Mouse (Mus musculus) lung, embryonic 14.5 days (tissue): ENCODE measurements around the gene Olfr1442. TPM values are rescaled to one million over a fixed set of nuclear protein-coding genes. Genes with fewer than 3 reads are reported as not detected.
"Not testable (repeated sequence)": the region's sequence is repeated elsewhere in the genome, so short reads cannot be mapped to it uniquely, and the experiment has no call there.

Source experiments
- ATAC-seq: fragments of 200-750 bp; cut with Nextera tagmentation; 2 replicates; pipeline ENCODE4 v1.8.0; 2017; ENCODE audit warnings: mild to moderate bottlenecking, moderate TSS enrichment, moderate library complexity; ENCODE audit not compliant: insufficient read depth
- DNase-seq: peaks from one replicate; pipeline ENCODE4 v3.0.0-alpha.2; 2015
- H3K27ac ChIP-seq: fragments of 300-500 bp; sonication (generic); 2 replicates; pipeline ENCODE4 v1.5.1; 2014; ENCODE audit warnings: low read depth, mild to moderate bottlenecking, moderate library complexity
- H3K27me3 ChIP-seq: fragments of 300-500 bp; sonication (generic); 2 replicates; pipeline ENCODE4 v1.6.1; 2014; ENCODE audit warnings: low read length, control low read depth; ENCODE audit not compliant: insufficient read depth
- H3K36me3 ChIP-seq: fragments of 300-500 bp; sonication (generic); 2 replicates; pipeline ENCODE4 v1.6.1; 2014; ENCODE audit warnings: control low read depth; ENCODE audit not compliant: insufficient read depth
- H3K4me1 ChIP-seq: fragments of 300-500 bp; sonication (generic); 2 replicates; pipeline ENCODE4 v1.6.1; 2014; ENCODE audit warnings: antibody characterized with exemption, control low read depth; ENCODE audit not compliant: insufficient read depth
- H3K4me2 ChIP-seq: fragments of 300-500 bp; sonication (generic); 2 replicates; pipeline ENCODE4 v1.6.1; 2014; ENCODE audit warnings: mild to moderate bottlenecking
- H3K4me3 ChIP-seq: fragments of 300-500 bp; sonication (generic); 2 replicates; pipeline ENCODE4 v1.5.1; 2014; ENCODE audit warnings: low read depth, low read length
- H3K9ac ChIP-seq: fragments of 300-500 bp; sonication (generic); 2 replicates; pipeline ENCODE4 v1.6.1; 2014
- H3K9me3 ChIP-seq: fragments of 300-500 bp; sonication (generic); 2 replicates; pipeline ENCODE4 v1.6.1; 2016; ENCODE audit warnings: low read depth, low read length, control low read depth
- CTCF ChIP-seq: IDR thresholded peaks from 2 replicates; pipeline ENCODE4 v1.5.1; 2016; ENCODE audit warnings: antibody characterized with exemption, low read depth
- WGBS: fragments of 180-500 bp; shearing (Covaris S2); extraction: QIAGEN DNeasy Blood & Tissue Kit; methylation state at CpG from one replicate; pipeline ENCODE4 v1.1.7; 2014; 5-methylcytosine and 5-hydroxymethylcytosine counted together
- polyA plus RNA-seq: library from polyadenylated mRNA; unstranded; fragments of >200 nt; fragmentation: Nextera tagmentation; extraction: Ambion mirVana; gene quantifications from 2 replicates; pipeline ENCODE4 v1.2.1, GENCODE M21; 2014

Gene Olfr1442
- polyA plus RNA-seq, 1 experiment from 2014 or later = not detected

DNA sequence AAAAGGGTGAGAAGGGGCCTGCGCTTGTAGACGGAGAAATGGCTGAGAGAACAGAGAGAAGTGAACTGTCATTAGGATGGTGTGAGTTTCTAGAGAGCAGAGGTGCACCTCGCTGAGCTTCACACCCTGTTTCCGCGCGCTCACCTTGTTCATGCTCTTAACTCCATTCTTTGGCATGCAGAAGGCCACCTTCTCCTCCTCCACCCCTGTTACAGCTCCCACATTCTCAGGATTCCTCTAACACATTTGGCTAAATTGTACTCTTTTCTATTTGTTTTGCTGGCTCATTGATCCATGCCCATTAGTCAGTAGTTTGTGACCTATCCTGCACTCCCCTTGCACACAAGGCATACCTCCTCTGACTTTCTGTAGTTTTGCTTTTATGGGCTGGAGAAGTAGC, 49.0 kb downstream of the Olfr1442 start:
- Histone ChIP-seq H3K36me3 (no peaks in the 10 kb centered on the region), H3K4me1 (no peaks in the 10 kb centered on the region), H3K4me2 (no peak overlapping the region), H3K9me3 (no peaks in the 10 kb centered on the region), H3K4me3 (no peak overlapping the region), H3K27me3 (no peaks in the 10 kb centered on the region), H3K27ac (no peak overlapping the region), H3K9ac (no peak overlapping the region)
- WGBS = 70% methylated on average over 6 of the region's 6 CpGs
- no peak for TF ChIP-seq CTCF
- ATAC-seq (no peak), DNase-seq (no peak)

DNA sequence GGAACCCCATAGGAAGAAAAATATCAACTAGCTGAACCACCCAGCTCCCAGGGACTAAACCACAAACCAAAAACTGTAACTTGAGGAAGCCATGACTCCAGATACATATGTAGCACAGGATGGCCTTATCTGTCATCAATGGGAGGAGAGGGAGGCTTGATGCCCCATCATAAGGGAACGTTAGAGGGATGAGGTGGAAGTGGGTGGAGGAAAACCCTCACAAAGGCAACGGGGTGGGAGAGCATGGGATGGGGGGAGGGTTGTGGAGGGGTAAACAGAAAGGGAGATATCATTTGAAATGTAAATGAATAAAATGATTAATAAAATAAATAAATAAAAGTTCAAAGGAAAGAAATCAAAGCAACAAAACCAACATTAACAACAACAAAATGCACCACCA, 50.2 kb downstream of the Olfr1442 start:
- Histone ChIP-seq H3K9ac (no peak overlapping the region), H3K27me3 (no peaks in the 10 kb centered on the region), H3K36me3 (no peaks in the 10 kb centered on the region), H3K27ac (no peak overlapping the region), H3K9me3 (no peaks in the 10 kb centered on the region), H3K4me3 (no peak overlapping the region), H3K4me1 (no peaks in the 10 kb centered on the region), H3K4me2 (no peak overlapping the region)
- no peak for DNase-seq
- WGBS = 53% methylated on average over 2 of the region's 2 CpGs
- no peak for TF ChIP-seq CTCF
- no peak for ATAC-seq

DNA sequence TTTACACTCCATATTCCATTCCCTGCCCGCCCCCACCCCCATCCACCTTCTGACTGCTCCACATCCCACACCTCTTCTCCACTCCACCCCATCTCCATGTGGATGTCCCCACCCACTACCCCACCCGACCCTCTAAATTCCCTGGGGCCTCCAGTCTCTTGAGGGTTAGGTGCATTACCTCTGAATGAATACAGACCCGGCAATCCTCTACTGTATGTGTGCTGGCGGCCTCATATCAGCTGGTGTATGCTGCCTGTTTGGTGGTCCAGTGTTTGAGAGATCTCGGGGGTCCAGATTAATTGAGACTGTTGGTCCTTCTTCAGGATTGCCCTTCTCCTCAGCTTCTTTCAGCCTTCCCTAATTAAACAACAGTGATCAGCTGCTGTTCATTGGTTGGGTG, 50.7 kb downstream of the Olfr1442 start:
- not testable (repeated sequence) for ATAC-seq, H3K27me3 ChIP-seq
- WGBS = 85% methylated on average over 5 of the region's 5 CpGs

DNA sequence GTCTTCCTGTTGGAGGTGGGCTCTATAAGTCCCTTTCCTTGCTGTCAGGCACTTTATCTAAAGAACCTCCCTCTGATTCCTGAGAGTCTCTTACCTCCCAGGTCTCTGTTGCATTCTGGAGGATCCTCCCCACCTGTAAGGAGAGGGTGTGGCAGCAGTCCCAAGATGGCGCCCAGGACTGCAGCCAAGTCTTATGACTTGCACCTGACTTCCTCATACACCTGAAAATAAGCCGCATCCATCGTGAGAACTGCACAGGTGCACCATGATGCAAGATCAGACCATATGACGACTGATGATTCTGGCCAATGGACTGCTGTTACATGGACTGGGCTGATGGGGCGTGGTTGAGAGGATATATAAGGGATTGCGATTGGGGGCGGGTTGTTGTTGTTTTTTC, 51.4 kb downstream of the Olfr1442 start:
- not testable (repeated sequence) for H3K4me1 ChIP-seq, H3K27ac ChIP-seq, H3K36me3 ChIP-seq, H3K4me3 ChIP-seq, DNase-seq, H3K9ac ChIP-seq, H3K9me3 ChIP-seq, H3K27me3 ChIP-seq, ATAC-seq, H3K4me2 ChIP-seq
- 91% methylated on average over 7 of the region's 7 CpGs for WGBS

More for the DNA sequence above, 50.7 kb downstream of the Olfr1442 start:
- H3K36me3 ChIP-seq, H3K27ac ChIP-seq, H3K9me3 ChIP-seq, H3K4me1 ChIP-seq, DNase-seq, H3K4me3 ChIP-seq, H3K9ac ChIP-seq, H3K4me2 ChIP-seq: not testable (repeated sequence)

DNA sequence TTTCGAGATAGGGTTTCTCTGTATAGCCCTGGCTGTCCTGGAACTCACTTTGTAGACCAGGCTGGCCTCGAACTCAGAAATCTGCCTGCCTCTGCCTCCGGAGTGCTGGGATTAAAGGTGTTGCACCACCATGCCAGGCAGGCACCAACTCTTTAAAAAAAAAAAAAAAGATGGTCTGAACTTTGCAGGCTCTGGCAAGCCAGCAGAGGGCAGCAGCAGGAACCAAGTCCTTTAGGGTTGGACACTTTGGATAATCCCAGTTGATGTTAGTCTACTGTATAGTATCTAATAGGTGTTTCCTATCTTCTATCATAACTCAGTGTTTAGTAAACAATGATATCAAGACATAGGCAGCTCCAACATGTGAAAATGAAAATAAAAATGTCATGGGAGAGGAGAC, 52.1 kb downstream of the Olfr1442 start:
- Histone ChIP-seq H3K27ac (no peak overlapping the region), H3K4me2 (no peak overlapping the region), H3K36me3 (no peaks in the 10 kb centered on the region), H3K27me3 (no peaks in the 10 kb centered on the region), H3K9me3 (no peaks in the 10 kb centered on the region), H3K4me3 (no peak overlapping the region), H3K9ac (no peak overlapping the region), H3K4me1 (no peaks in the 10 kb centered on the region)
- WGBS = 68% methylated on average over 2 of the region's 3 CpGs
- TF ChIP-seq CTCF = no peak
- DNase-seq = peak; percentile 14
- no peak for ATAC-seq

DNA sequence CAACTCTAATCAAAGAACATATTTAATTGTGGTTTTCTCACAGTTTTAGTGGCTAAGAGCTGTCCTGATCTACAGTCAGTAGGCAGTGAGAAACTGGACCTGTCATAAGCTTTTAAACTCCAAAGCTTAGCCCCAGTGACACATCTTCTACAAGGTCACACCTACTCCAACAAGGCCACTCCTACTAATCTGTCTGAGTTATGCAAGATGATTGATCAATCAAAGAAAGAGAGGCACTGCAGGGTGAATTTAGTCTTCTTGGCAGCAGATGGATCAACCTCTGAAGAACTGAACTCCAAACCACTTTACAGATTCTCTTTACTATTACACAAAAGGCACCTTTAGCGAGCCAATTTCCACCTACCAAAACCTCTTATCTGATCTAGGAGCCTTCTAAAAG, 55.6 kb downstream of the Olfr1442 start:
- Histone ChIP-seq H3K4me1 (no peaks in the 10 kb centered on the region), H3K4me2 (no peak overlapping the region), H3K9ac (no peak overlapping the region), H3K27me3 (no peaks in the 10 kb centered on the region), H3K27ac (no peak overlapping the region), H3K4me3 (no peak overlapping the region), H3K9me3 (no peaks in the 10 kb centered on the region), H3K36me3 (no peaks in the 10 kb centered on the region)
- DNase-seq = no peak
- no peak for ATAC-seq
- no peak for TF ChIP-seq CTCF
- whole genome bisulfite sequencing = 66% methylated on average over 1 of the region's 1 CpGs

Other genes with a start within 250 kb of the Olfr1442 start
- not detected in 2 replicates for gene Pfpl, start 242.5 kb upstream of the Olfr1442 start, polyA plus RNA-seq
- gene Mpeg1, start 209.7 kb upstream of the Olfr1442 start, polyA plus RNA-seq = 0.63 and 0.76 TPM in 2 replicates
- gene Dtx4, start 169.0 kb upstream of the Olfr1442 start, polyA plus RNA-seq = 17.2 and 17.7 TPM in 2 replicates
- 34.9 and 37.9 TPM in 2 replicates for gene Fam111a, start 124.7 kb upstream of the Olfr1442 start, polyA plus RNA-seq
- not detected in 2 replicates for gene Gm4952, start 70.5 kb upstream of the Olfr1442 start, polyA plus RNA-seq
- gene Glyat, start 37.1 kb upstream of the Olfr1442 start, polyA plus RNA-seq = not detected in 2 replicates
- gene Olfr1443, start 7.7 kb downstream of the Olfr1442 start, polyA plus RNA-seq = not detected in 2 replicates
- not detected in 2 replicates for gene Keg1, start 25.3 kb downstream of the Olfr1442 start, polyA plus RNA-seq
- gene Cntf, start 95.2 kb downstream of the Olfr1442 start, polyA plus RNA-seq = 0.55 TPM in 2 replicates
- 10.8 and 11.5 TPM in 2 replicates for gene Zfp91, start 125.7 kb downstream of the Olfr1442 start, polyA plus RNA-seq
- 1.2 and 1.4 TPM in 2 replicates for gene Lpxn, start 125.8 kb downstream of the Olfr1442 start, polyA plus RNA-seq
- gene Gm5244, start 176.2 kb downstream of the Olfr1442 start, polyA plus RNA-seq = not detected in 2 replicates
- gene Olfr1444, start 186.8 kb downstream of the Olfr1442 start, polyA plus RNA-seq = not detected in 2 replicates
- gene Olfr1445, start 213.4 kb downstream of the Olfr1442 start, polyA plus RNA-seq = not detected in 2 replicates
- not detected in 2 replicates for gene Olfr1446, start 223.1 kb downstream of the Olfr1442 start, polyA plus RNA-seq
- gene Olfr1447, start 233.3 kb downstream of the Olfr1442 start, polyA plus RNA-seq = not detected in 2 replicates